Mouse (Mus musculus) forebrain, embryonic 11.5 days (tissue): ENCODE data around the gene Klhl8. TPM values are rescaled to one million over a fixed set of nuclear protein-coding genes. Genes with fewer than 3 reads are reported as not detected.
"Not testable (repeated sequence)": the region's sequence is repeated elsewhere in the genome, so short reads cannot be mapped to it uniquely, and the experiment has no call there.

ENCODE experiments used
- ATAC-seq: fragments of 200-750 bp; cut with Nextera tagmentation; replicated peaks from 2 replicates; pipeline ENCODE4 v1.8.0; 2017; ENCODE audit warnings: moderate TSS enrichment; ENCODE audit not compliant: low FRiP score
- DNase-seq: peaks from one replicate; pipeline ENCODE4 v3.0.0-alpha.2; 2017; ENCODE audit warnings: low spot score
- H3K27ac ChIP-seq: fragments of 300-500 bp; sonication (generic); 2 replicates; pipeline ENCODE4 v1.5.1; 2014; ENCODE audit warnings: low read depth, low read length
- H3K27me3 ChIP-seq: fragments of 300-500 bp; sonication (generic); 2 replicates; pipeline ENCODE4 v1.6.1; 2014; ENCODE audit warnings: mild to moderate bottlenecking, low read length, mixed read lengths; ENCODE audit not compliant: control insufficient read depth, insufficient read depth
- H3K36me3 ChIP-seq: fragments of 300-500 bp; sonication (generic); 2 replicates; pipeline ENCODE4 v1.6.1; 2014; ENCODE audit warnings: mild to moderate bottlenecking, low read length, moderate library complexity, mixed read lengths; ENCODE audit not compliant: control insufficient read depth, insufficient read depth
- H3K4me1 ChIP-seq: fragments of 300-500 bp; sonication (generic); replicated peaks from 2 replicates; pipeline ENCODE4 v1.6.1; 2014; ENCODE audit warnings: low read length, mixed read lengths; ENCODE audit not compliant: control insufficient read depth, insufficient read depth
- H3K4me2 ChIP-seq: fragments of 300-500 bp; sonication (generic); 2 replicates; pipeline ENCODE4 v1.6.1; 2014; ENCODE audit warnings: low read depth, mild to moderate bottlenecking, low read length, moderate library complexity, mixed read lengths; ENCODE audit not compliant: severe bottlenecking
- H3K4me3 ChIP-seq: fragments of 300-500 bp; sonication (generic); 2 replicates; pipeline ENCODE4 v1.5.1; 2014; ENCODE audit warnings: low read depth, low read length
- H3K9ac ChIP-seq: fragments of 300-500 bp; sonication (generic); 2 replicates; pipeline ENCODE4 v1.6.1; 2014; ENCODE audit warnings: low read length
- H3K9me3 ChIP-seq: fragments of 300-500 bp; sonication (generic); 2 replicates; pipeline ENCODE4 v1.6.1; 2016; ENCODE audit warnings: low read length, mixed read lengths; ENCODE audit not compliant: control insufficient read depth
- WGBS: fragments of 180-500 bp; shearing (Covaris S2); extraction: QIAGEN DNeasy Blood & Tissue Kit; methylation state at CpG from one replicate; pipeline ENCODE4 v1.1.7; 2014; 5-methylcytosine and 5-hydroxymethylcytosine counted together
- polyA plus RNA-seq: library from polyadenylated mRNA; unstranded; fragments of >200 nt; fragmentation: Nextera tagmentation; extraction: Ambion mirVana; gene quantifications from 2 replicates; pipeline ENCODE4 v1.2.1, GENCODE M21; 2014

Klhl8 gene
- polyA plus RNA-seq = 12.3 and 13.1 TPM in 2 replicates

- Histone ChIP-seq H3K4me1 (peaks cover 3% of the 10 kb centered on the region; the same call in 1 of the 2 replicates), H3K4me2 (peak within 1 kb of the TSS; percentile 87), H3K27me3 (0 out of 2 replicates have a peak, but pooled peaks cover 2% of the 10 kb centered on the region), H3K4me3 (peak within 1 kb of the TSS; percentile 60), H3K9ac (peak within 1 kb of the TSS; percentile 72), H3K27ac (no peak within 1 kb of the TSS), H3K36me3 (no peaks in the 10 kb centered on the region), H3K9me3 (no peaks in the 10 kb centered on the region)
- DNase-seq = peak; percentile 93
- ATAC-seq = peak; percentile 96
- WGBS = under 1% methylated on average over 75 of the region's 86 CpGs
Measured at GRCm38 (mm10) chr5:103910748-103911409, at the start of gene Klhl8. Gene Klhl8 (minus strand): TSS chr5:103911259.

GRCm38 (mm10) chr5:103954638-103955037 lies 43.6 kb upstream of the Klhl8 start:
- DNase-seq (no peak), ATAC-seq (no peak)
- Histone ChIP-seq H3K4me2 (no peak overlapping the region), H3K27ac (no peak overlapping the region), H3K36me3 (no peaks in the 10 kb centered on the region), H3K27me3 (no peaks in the 10 kb centered on the region), H3K4me3 (no peak overlapping the region), H3K9me3 (no peaks in the 10 kb centered on the region), H3K9ac (no peak overlapping the region), H3K4me1 (no peaks in the 10 kb centered on the region)
- WGBS = 82% methylated on average over 5 of the region's 5 CpGs

- no peak overlapping the region for H3K4me2 ChIP-seq
Measured at GRCm38 (mm10) chr5:103953135-103954083, 42.4 kb upstream of the Klhl8 start.

GRCm38 (mm10) chr5:103950138-103950537 lies 39.1 kb upstream of the Klhl8 start:
- not testable (repeated sequence) for H3K9ac ChIP-seq, H3K4me2 ChIP-seq, H3K36me3 ChIP-seq, H3K4me3 ChIP-seq, H3K27ac ChIP-seq, H3K4me1 ChIP-seq, DNase-seq, H3K9me3 ChIP-seq, ATAC-seq, H3K27me3 ChIP-seq
- WGBS = 94% methylated on average over 15 of the region's 15 CpGs

More at GRCm38 (mm10) chr5:103953135-103954083, 42.4 kb upstream of the Klhl8 start:
- no peaks in the 10 kb centered on the region for H3K27me3 ChIP-seq
- ATAC-seq (no peak), DNase-seq (no peak)
- 90% methylated on average over 10 of the region's 10 CpGs for WGBS
- H3K9ac ChIP-seq = no peak overlapping the region
- H3K36me3 ChIP-seq = no peaks in the 10 kb centered on the region
- H3K4me3 ChIP-seq = no peak overlapping the region
- no peaks in the 10 kb centered on the region for H3K4me1 ChIP-seq
- H3K9me3 ChIP-seq = no peaks in the 10 kb centered on the region
- no peak overlapping the region for H3K27ac ChIP-seq

GRCm38 (mm10) chr5:103943183-103943582 lies 32.1 kb upstream of the Klhl8 start:
- 29% methylated on average over 6 of the region's 6 CpGs for WGBS
- ATAC-seq (no peak), DNase-seq (no peak)
- Histone ChIP-seq H3K27ac (no peak overlapping the region), H3K9ac (no peak overlapping the region), H3K27me3 (peaks cover 7% of the 10 kb centered on the region; the same call in 1 of the 2 replicates), H3K9me3 (no peaks in the 10 kb centered on the region), H3K4me3 (no peak overlapping the region), H3K36me3 (no peaks in the 10 kb centered on the region), H3K4me1 (no peaks in the 10 kb centered on the region; the same call in 1 of the 2 replicates), H3K4me2 (no peak overlapping the region)

GRCm38 (mm10) chr5:103939856-103940255 lies 28.8 kb upstream of the Klhl8 start:
- H3K4me2 ChIP-seq = no peak overlapping the region
- 68% methylated on average over 1 of the region's 1 CpGs for WGBS
- ATAC-seq = no peak
- no peak overlapping the region for H3K4me3 ChIP-seq
- no peak overlapping the region for H3K9ac ChIP-seq
- no peaks in the 10 kb centered on the region for H3K36me3 ChIP-seq
- DNase-seq = no peak
- peaks cover 7% of the 10 kb centered on the region; the same call in 1 of the 2 replicates for H3K27me3 ChIP-seq
- H3K4me1 ChIP-seq = no peaks in the 10 kb centered on the region; the same call in 1 of the 2 replicates
- no peak overlapping the region for H3K27ac ChIP-seq
- no peaks in the 10 kb centered on the region for H3K9me3 ChIP-seq

- 60% methylated on average over 7 of the region's 7 CpGs for WGBS
- 0 out of 2 replicates have a peak overlapping the region, but pooled peaks have one; percentile 5 for H3K4me2 ChIP-seq
Measured at GRCm38 (mm10) chr5:103939350-103939652, 28.2 kb upstream of the Klhl8 start.

GRCm38 (mm10) chr5:103938547-103939349 lies 27.7 kb upstream of the Klhl8 start:
- H3K27me3 ChIP-seq = peaks cover 7% of the 10 kb centered on the region; the same call in 1 of the 2 replicates
- H3K4me2 ChIP-seq = peak overlapping the region; percentile 5; the same call in 1 of the 2 replicates
- DNase-seq = no peak
- H3K9ac ChIP-seq = no peak overlapping the region
- H3K4me1 ChIP-seq = no peaks in the 10 kb centered on the region; the same call in 1 of the 2 replicates
- no peaks in the 10 kb centered on the region for H3K36me3 ChIP-seq
- peak; percentile 85 for ATAC-seq
- 0 out of 2 replicates have a peak overlapping the region, but pooled peaks have one; percentile 14 for H3K27ac ChIP-seq
- 12% methylated on average over 11 of the region's 11 CpGs for WGBS
- no peak overlapping the region for H3K4me3 ChIP-seq
- no peaks in the 10 kb centered on the region for H3K9me3 ChIP-seq

More at GRCm38 (mm10) chr5:103939350-103939652, 28.2 kb upstream of the Klhl8 start:
- no peaks in the 10 kb centered on the region; the same call in 1 of the 2 replicates for H3K4me1 ChIP-seq
- H3K4me3 ChIP-seq = no peak overlapping the region
- H3K9me3 ChIP-seq = no peaks in the 10 kb centered on the region
- no peaks in the 10 kb centered on the region for H3K36me3 ChIP-seq
- 0 out of 2 replicates have a peak, but pooled peaks have one; percentile 2 for ATAC-seq
- H3K27me3 ChIP-seq = peaks cover 7% of the 10 kb centered on the region; the same call in 1 of the 2 replicates
- no peak overlapping the region for H3K9ac ChIP-seq
- no peak for DNase-seq
- no peak overlapping the region for H3K27ac ChIP-seq
